Mouse (Mus musculus) lung, postnatal 0 days (tissue): Measurements from ENCODE around the gene Ifi35. TPM values are rescaled to one million over a fixed set of nuclear protein-coding genes. Genes with fewer than 3 reads are reported as not detected.
A peak's percentile ranks its signal among the peaks of the same experiment; 100 is the strongest.

ENCODE experiments used
- ATAC-seq: fragments of 200-750 bp; cut with Nextera tagmentation; 2 replicates; pipeline ENCODE4 v1.8.0; 2017; ENCODE audit warnings: moderate library complexity
- DNase-seq: peaks from one replicate; pipeline ENCODE4 v3.0.0-alpha.2; 2016; ENCODE audit warnings: low spot score
- H3K27ac ChIP-seq: fragments of 300-500 bp; sonication (generic); 2 replicates; pipeline ENCODE4 v1.5.1; 2014; ENCODE audit warnings: antibody characterized with exemption, mild to moderate bottlenecking, low read length, mixed read lengths
- H3K27me3 ChIP-seq: fragments of 300-500 bp; sonication (generic); replicated peaks from 2 replicates; pipeline ENCODE4 v1.6.1; 2014; ENCODE audit warnings: low read length, mixed read lengths; ENCODE audit not compliant: insufficient read depth
- H3K36me3 ChIP-seq: fragments of 300-500 bp; sonication (generic); 2 replicates; pipeline ENCODE4 v1.6.1; 2014; ENCODE audit warnings: low read length, mixed read lengths; ENCODE audit not compliant: insufficient read depth
- H3K4me1 ChIP-seq: fragments of 300-500 bp; sonication (generic); 2 replicates; pipeline ENCODE4 v1.6.1; 2014; ENCODE audit warnings: antibody characterized with exemption, low read depth, low read length, mixed read lengths; ENCODE audit not compliant: insufficient read depth
- H3K4me2 ChIP-seq: fragments of 300-500 bp; sonication (generic); replicated peaks from 2 replicates; pipeline ENCODE4 v1.6.1; 2014; ENCODE audit warnings: low read depth, mild to moderate bottlenecking, low read length, moderate library complexity, mixed read lengths
- H3K4me3 ChIP-seq: fragments of 300-500 bp; sonication (generic); 2 replicates; pipeline ENCODE4 v1.5.1; 2014; ENCODE audit warnings: low read depth, low read length
- H3K9ac ChIP-seq: fragments of 300-500 bp; sonication (generic); replicated peaks from 2 replicates; pipeline ENCODE4 v1.6.1; 2014; ENCODE audit warnings: low read depth, mild to moderate bottlenecking
- H3K9me3 ChIP-seq: fragments of 300-500 bp; sonication (generic); 2 replicates; pipeline ENCODE4 v1.6.1; 2016; ENCODE audit warnings: low read length, mixed read lengths
- CTCF ChIP-seq: IDR thresholded peaks from 2 replicates; pipeline ENCODE4 v1.5.1; 2016; ENCODE audit warnings: antibody characterized with exemption, mild to moderate bottlenecking
- EP300 ChIP-seq: IDR thresholded peaks from 2 replicates; pipeline ENCODE4 v1.6.1; 2016; ENCODE audit warnings: antibody characterized with exemption, mild to moderate bottlenecking, control low read depth
- WGBS: fragments of 180-500 bp; shearing (Covaris S2); extraction: QIAGEN DNeasy Blood & Tissue Kit; methylation state at CpG from one replicate; pipeline ENCODE4 v1.1.7; 2014; 5-methylcytosine and 5-hydroxymethylcytosine counted together
- polyA plus RNA-seq: library from polyadenylated mRNA; unstranded; fragments of >200 nt; fragmentation: Nextera tagmentation; extraction: Ambion mirVana; gene quantifications from 2 replicates; pipeline ENCODE4 v1.2.1, GENCODE M21; 2015

Ifi35 gene
- polyA plus RNA-seq, 1 experiment from 2014 or later: 50.6 TPM

DNA sequence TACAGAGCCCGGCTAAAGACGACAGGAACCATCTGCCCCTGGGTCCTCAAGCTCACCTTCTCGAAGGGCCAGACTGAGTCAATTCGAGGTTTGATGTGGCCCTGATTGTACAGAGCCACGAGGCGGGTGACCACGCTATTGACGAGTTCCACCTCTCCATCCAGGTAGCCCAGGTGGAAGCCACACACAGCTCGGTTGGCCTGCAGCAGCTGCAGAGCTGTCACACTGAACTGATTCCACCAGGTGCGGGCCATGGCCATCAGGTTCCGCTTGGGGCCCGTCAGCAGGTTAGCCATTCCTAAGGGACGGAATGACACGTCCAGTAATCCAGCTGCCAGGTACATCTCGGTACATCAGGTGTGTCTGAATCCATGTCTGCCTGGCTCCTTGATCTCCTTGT is 12.1 kb downstream of the Ifi35 start:
- DNase-seq (no peak), ATAC-seq (no peak)
- TF ChIP-seq EP300: no peak
- TF ChIP-seq CTCF: no peak
- 0 out of 2 replicates have a peak overlapping the region, but pooled peaks have one; percentile 9 for H3K27ac ChIP-seq
- peaks cover 19% of the 10 kb centered on the region for H3K36me3 ChIP-seq
- no peaks in the 10 kb centered on the region for H3K27me3 ChIP-seq
- H3K9ac ChIP-seq: no peak overlapping the region
- H3K4me3 ChIP-seq: no peak overlapping the region
- WGBS: 77% methylated on average over 15 of the region's 15 CpGs
- no peaks in the 10 kb centered on the region for H3K9me3 ChIP-seq
- peaks cover 10% of the 10 kb centered on the region; the same call in 1 of the 2 replicates for H3K4me1 ChIP-seq
- no peak overlapping the region for H3K4me2 ChIP-seq

DNA sequence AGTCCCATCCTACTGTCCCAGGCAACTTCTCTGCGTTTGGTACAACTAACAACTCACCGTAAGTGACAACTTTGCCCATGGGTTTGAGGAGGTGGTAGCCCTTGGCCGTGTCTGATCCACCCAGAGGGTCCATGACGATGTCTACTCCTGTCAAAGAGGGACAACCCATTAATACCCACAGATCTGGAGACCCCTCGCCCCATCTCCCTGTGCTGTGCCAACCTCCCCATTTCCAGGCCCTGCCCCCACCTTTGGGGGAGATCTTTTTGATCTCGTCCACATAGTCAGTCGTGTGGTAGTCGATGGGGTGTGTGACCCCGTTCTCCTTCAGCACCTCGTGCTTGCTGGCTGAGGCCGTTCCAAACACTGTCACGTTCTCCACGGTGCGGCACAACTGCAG is 13.9 kb downstream of the Ifi35 start:
- ATAC-seq (no peak), DNase-seq (no peak)
- TF ChIP-seq EP300: no peak
- no peak for TF ChIP-seq CTCF
- H3K4me3 ChIP-seq: no peak overlapping the region
- no peak overlapping the region for H3K4me2 ChIP-seq
- no peaks in the 10 kb centered on the region for H3K9me3 ChIP-seq
- 80% methylated on average over 14 of the region's 14 CpGs for WGBS
- H3K27me3 ChIP-seq: no peaks in the 10 kb centered on the region
- H3K9ac ChIP-seq: no peak overlapping the region
- H3K4me1 ChIP-seq: peaks cover 10% of the 10 kb centered on the region; the same call in 1 of the 2 replicates
- H3K36me3 ChIP-seq: peaks cover 19% of the 10 kb centered on the region
- no peak overlapping the region for H3K27ac ChIP-seq

- no peak for DNase-seq
- Histone ChIP-seq H3K9me3 (no peaks in the 10 kb centered on the region), H3K27ac (no peak overlapping the region), H3K27me3 (no peaks in the 10 kb centered on the region), H3K4me3 (no peak overlapping the region), H3K4me1 (peaks cover 10% of the 10 kb centered on the region; the same call in 1 of the 2 replicates), H3K9ac (no peak overlapping the region), H3K36me3 (peaks cover 17% of the 10 kb centered on the region), H3K4me2 (peak overlapping the region; percentile 72)
- TF ChIP-seq CTCF (no peak), EP300 (no peak)
- no peak for ATAC-seq
- WGBS: 22% methylated on average over 13 of the region's 13 CpGs
Measured at GRCm38 (mm10) chr11:101462583-101463440, 14.6 kb downstream of the Ifi35 start.

GRCm38 (mm10) chr11:101464211-101465100 is 16.2 kb downstream of the Ifi35 start, which contains the start of gene Rnd2:
Rnd2 (plus strand) TSS chr11:101464999.
- H3K27ac ChIP-seq: peak within 1 kb of the TSS; percentile 87
- no peaks in the 10 kb centered on the region for H3K9me3 ChIP-seq
- H3K4me1 ChIP-seq: peaks cover 10% of the 10 kb centered on the region; the same call in 1 of the 2 replicates
- DNase-seq (peak; percentile 78), ATAC-seq (peak; percentile 27)
- WGBS: 7% methylated on average over 12 of the region's 12 CpGs
- H3K36me3 ChIP-seq: peaks cover 16% of the 10 kb centered on the region
- TF ChIP-seq EP300 (peak; percentile 86), CTCF (no peak; the same call in 1 of the 2 replicates)
- peak within 1 kb of the TSS; percentile 72 for H3K4me2 ChIP-seq
- H3K4me3 ChIP-seq: peak within 1 kb of the TSS; percentile 84
- H3K9ac ChIP-seq: peak within 1 kb of the TSS; percentile 69
- H3K27me3 ChIP-seq: no peaks in the 10 kb centered on the region

DNA sequence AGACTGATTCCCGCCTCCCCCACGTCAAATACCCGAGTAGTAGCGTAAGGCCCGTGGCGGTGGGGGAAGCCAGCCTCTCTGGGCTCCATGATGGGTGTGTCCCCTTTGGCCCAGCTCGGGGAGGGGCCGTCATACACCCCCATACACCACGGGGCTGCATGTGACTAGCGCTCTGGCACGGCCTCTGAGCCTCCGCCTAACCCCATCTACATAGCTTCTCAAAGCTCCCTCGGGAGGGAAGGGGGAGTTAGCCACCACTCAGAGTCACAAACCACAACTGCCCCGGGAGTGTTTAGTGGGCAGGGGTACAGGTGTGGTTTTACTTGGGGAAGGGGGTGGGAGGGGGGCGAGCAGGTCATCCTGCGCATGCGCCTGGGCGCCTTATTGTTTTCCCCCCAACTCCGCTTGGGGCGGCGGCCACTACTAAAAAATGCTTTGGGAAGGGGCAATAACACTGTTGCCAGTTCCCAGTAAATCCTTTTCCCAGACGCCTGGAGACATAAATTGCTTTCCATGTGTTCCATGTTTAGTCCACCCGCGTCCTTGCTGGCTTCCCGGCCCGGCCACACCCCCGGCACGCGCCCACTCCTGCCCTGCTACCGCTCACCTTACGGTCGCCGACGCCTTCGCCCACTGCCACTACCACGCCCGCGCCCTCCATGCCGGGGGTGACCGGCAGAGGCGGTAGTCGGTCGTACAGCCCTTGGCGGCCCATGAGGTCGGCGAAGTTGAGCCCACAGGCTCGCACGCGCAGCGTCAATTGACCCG is 17.1 kb downstream of the Ifi35 start:
- Histone ChIP-seq H3K4me1 (peaks cover 10% of the 10 kb centered on the region; the same call in 1 of the 2 replicates), H3K27me3 (no peaks in the 10 kb centered on the region), H3K9ac (peak overlapping the region; percentile 69), H3K27ac (peak overlapping the region; percentile 87), H3K9me3 (no peaks in the 10 kb centered on the region), H3K4me2 (peak overlapping the region; percentile 72), H3K36me3 (peaks cover 13% of the 10 kb centered on the region), H3K4me3 (peak overlapping the region; percentile 84)
- ATAC-seq (peak; percentile 62), DNase-seq (peak; percentile 81)
- under 1% methylated on average over 50 of the region's 51 CpGs for WGBS
- TF ChIP-seq CTCF: peak; percentile 56
- TF ChIP-seq EP300: 0 out of 2 replicates have a peak, but pooled peaks have one; percentile 32
